Mouse (Mus musculus): ENCODE measurements around the gene Orm1.

Gene Orm1

DNA sequence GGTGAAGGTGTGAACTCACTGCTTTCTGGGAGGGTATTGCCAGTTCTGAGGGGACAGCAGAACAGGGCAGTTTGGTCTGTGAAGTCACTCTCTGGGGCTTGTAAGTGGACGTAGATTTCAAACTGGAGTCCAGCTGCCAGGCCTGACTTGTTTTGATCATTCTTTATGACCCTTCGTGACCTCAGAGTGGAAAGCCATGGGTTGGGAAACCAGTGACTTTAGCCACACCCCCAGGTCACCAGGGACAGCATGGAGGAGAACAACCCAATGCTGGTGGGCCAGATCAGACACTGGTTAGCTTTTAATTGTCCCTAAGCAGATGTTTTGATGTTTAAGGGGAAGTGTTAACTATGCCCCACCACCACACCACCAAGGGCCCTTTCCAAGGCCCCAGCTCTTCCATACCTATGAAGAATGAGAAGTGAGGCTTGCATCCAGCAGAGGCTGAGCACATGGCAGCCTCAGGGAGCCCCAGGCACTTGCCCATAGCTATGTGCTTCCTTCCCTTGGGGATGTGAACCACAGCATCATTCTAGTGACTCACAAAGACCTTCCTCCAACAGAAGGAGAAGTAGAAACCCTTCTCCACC, 12.7 kb downstream of the Orm1 start:
- 94% methylated on average over 2 of the region's 2 CpGs for WGBS

DNA sequence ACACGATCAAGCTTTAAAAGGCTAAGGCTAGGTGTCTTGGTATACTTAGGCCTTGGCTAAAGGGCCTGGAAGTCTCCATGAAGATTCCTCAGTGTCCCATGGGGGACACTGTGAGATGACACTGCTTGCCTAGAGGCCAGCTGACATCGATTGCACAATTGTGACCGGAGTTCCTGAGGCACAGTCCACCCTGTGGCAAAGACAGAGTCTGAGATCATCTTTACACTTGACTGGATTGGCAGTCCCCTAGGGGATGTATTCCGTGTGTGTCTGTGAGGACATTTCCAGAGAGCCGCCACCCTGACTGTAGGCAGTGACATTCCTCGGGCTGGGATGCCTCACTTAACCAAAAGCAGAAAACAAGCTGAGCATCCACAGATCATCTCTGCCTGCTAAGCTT, 15.5 kb downstream of the Orm1 start:
- 88% methylated on average over 6 of the region's 6 CpGs for WGBS

DNA sequence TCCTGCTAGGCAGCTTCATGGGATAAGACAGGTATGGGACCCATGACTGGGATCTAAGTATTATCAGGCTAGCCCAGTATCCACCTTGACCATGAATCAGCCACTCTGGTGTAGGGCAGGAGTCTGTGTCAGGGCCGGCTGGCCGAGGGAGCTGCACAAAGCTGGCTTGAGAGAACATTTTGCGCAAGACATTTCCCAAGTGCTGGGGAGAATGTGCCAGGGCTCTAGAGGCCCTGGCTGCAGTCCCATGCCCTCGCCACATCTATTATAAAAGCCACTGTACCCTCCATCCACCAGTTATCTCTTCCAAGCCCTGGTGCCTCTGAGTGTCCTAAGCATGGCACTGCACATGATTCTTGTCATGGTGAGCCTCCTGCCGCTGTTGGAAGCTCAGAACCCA, 17.8 kb downstream of the Orm1 start, which contains the start of gene Orm2:
Gene Orm2, plus strand, starts transcription at position 300 of the 400 bp plus-strand sequence.
- WGBS = 77% methylated on average over 5 of the region's 5 CpGs

DNA sequence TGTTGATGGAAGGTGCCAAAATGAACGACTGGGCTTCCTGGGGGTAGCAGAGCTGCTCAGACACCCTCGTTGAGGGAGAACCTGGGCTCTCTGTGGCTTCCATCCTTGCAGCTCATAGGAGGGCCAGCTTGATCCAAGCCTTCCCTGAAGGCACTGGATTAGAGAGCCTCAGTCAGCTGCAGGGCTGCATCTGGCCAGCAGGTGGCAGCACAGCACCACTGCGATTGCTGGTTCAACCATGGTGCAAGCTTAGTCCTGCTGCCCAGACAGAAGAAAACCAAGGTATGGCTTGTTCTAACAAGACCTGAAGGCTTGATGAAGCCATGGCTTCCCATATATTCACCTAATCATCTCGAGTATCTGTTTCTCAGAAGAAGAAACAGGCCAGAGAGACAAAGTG, 24.2 kb downstream of the Orm1 start:
- 28% methylated on average over 4 of the region's 4 CpGs for WGBS

DNA sequence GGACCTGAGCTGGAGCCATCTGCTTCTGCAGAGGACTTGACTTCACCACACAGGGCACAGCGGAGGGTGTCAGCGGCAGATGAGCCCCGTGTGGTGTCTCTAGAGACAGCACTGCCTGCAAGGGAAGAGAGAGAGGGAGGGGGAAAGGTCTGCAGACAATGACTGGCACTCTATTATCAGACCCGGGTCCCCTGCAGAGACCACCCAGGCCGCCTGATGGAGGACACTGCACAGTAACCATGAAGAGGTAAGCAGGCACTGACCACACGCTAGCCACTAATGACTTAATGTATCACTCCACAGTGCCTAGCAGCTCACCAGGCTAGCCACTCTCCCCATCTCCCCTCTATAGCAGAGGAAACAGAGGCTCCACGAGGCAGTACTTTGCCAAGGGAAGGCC, 26.5 kb downstream of the Orm1 start:
- 74% methylated on average over 7 of the region's 7 CpGs for WGBS

DNA sequence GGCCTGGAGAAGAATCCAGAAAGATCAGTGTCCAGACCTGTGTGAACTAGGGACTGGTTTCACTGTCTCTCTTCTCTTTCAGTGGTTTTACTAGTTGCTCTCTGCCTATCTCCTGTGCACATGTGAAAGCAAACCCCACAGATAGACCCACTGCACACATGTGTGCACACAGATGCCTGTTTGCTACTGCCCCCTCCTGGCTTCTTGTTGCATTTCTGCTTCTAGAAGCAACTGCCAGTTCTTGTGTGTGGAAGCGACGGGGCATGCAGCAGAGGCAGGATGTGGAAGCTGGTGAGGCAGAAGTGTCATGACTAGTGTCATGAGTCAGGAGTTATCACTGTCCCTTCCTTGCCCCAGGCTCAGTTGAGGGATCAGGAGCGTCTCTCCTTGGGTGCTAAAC, 27.5 kb downstream of the Orm1 start:
- WGBS = 77% methylated on average over 3 of the region's 3 CpGs

DNA sequence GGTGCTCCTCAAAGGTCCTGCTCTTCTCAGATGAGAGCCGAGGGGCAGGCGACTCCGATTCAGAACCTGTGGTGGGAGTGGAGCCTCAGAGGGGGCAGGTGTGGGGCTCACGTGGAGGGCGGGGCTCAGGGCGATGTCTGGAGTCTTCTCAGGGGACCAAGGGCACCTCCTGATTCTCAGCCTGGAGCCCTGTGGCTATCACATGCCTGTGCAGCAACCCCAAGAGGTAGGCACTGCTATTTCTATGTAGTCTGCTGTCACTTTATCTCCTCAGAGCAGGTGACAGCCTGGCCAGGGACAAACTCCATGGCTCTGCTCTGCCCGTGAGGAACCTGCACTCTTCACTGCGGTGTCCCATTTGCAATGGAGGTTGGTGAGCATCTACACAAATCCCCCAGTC, 29.0 kb downstream of the Orm1 start:
- 95% methylated on average over 8 of the region's 8 CpGs for WGBS

DNA sequence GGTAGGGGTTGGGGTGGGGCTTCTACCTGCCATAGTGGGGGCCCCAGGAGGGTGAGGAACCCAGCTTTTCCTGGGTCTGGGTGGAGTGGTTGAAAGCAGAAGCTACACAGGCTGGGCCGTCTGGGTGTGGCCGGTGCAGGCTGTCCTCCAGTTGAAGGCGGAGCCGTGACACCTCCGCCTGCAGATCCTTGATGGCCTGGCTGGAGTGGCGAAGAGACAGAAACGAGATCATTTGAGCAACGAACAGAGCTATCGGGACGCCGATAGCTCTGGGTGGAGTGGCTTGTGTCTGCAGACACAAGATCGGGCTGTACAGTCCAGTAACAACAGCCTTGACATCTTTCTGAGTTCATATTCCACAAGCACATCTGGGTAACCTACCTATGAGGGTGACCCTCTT, 30.0 kb downstream of the Orm1 start:
- 96% methylated on average over 12 of the region's 12 CpGs for WGBS

DNA sequence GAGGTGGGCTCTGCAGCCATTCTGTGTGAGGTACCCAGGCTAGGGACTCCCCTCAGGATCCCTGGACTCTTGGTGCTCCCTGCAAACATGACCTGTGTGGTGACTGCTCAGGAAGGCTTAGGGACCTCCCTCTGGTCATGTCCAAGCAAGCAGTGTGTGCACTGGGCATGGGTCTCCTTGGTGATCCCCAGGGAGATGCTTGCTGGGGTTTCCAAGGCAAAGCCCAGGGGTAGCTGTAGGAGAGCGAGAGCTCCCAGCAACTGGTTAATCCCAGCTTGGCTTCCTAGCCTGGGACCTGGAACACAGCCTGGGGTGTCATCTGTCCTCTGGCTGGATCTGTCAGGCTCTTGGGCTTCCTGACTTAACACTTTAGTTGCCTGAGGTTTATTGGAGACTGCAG, 31.0 kb downstream of the Orm1 start:
- 73% methylated on average over 1 of the region's 1 CpGs for WGBS

DNA sequence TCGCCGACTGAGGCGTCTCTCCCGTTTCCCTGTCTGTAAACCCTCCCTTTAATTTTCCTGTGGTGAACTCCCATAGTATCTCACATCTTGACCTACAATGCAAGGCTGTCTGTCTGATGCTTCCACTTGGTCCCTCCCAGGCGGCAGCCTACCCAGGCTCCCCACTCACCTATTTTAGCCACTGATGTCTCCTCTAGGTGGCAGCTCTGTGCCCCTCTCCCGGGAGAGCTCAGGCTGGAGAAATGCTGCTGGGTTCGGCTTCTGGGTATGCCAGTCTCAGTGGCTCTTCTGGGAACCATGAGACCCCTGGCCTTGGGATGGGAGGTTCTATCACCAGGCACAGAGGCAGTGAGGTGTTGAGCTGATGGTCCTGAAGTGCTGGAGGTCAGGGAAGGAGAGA, 33.1 kb downstream of the Orm1 start:
- 79% methylated on average over 7 of the region's 7 CpGs for WGBS

DNA sequence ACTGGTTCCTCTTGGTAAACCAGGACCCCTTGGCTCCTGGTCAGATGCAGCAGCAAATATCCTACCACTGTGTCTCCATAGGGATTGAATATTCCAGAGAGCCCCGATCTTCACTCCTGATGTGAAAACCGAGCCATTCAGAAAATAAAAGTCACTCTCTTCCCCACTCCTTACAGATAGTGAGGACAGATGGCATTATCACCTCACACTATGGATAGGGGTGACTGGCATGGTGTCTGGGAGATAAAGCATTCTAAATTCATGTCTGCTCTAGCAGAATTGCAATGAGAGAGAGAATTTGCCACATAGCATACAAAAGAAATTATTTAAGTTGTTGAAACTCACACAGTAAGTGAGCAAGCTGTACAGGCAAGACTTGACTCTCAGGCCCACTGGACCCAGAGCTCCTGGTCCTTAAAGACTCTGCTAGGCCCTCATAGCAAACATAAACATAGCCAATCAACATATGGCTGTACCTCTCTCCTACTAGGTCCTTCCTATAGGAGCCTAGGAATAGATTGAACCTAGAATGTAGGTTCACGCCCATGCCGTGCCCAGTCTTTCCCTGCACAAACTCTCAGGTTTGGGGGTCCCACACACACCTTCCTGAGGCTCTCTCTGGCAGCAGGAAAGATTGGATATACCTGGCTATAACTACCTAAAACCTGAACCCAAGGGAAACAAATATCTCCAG, 38.5 kb downstream of the Orm1 start:
- 89% methylated on average over 4 of the region's 4 CpGs for WGBS

DNA sequence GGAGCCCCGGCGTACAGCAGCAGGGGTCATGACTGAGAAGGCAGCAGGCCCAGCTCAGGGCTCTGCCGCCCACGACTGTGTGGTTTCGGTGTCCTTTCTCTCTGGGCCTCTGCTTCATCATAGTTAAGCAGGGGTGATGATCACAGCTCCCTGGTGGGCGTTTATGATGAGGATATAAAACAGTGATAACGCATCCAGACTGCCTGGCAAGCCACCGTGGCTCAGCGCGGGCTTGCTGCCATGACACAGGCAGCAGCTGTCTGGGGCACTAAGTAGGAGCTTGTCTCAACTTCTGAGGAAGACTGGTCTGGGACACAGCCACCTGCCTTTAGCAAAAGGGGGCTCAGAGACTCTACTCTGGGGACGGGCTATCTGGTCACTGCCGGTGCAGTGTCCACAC, 39.1 kb downstream of the Orm1 start:
- WGBS = 62% methylated on average over 12 of the region's 12 CpGs

DNA sequence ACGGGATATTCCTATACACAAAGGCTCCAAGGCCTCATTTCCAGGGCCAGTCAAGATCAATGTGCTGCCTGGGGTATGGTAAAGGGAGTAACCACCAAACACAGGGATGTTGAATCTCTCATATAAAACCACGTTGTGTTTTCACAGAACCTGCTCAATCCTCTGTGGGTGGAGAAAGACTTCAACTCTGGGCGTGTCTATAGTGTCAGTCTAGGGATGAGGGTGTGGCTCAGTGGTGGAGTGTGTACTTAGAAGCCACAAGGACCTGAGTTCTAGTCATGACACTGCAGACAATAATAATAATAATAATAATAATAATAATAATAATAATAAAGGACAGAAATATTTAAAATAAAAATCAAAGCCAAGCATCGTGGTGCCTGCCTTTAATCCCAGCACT, 39.9 kb downstream of the Orm1 start:
- WGBS = 86% methylated on average over 4 of the region's 4 CpGs

DNA sequence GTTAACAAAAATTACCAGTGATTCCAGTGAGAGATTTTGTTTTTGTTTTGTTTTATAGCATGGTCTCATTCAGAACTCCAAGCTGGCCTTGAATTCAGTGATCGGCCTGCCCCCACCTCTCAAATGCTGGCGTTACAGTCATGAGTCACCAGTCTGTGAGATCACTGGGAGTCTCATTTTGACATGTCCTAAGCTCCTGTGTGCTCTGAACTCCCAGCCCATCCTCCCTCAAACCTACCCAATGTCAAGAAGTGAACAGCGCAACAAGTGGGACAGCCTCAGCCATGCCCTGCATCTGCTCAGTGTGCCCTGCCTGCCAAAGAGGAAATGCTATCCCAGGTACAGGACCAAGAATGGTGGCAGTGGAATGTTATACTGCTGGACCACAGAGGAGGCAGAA, 40.9 kb downstream of the Orm1 start:
- WGBS = 87% methylated on average over 3 of the region's 3 CpGs

DNA sequence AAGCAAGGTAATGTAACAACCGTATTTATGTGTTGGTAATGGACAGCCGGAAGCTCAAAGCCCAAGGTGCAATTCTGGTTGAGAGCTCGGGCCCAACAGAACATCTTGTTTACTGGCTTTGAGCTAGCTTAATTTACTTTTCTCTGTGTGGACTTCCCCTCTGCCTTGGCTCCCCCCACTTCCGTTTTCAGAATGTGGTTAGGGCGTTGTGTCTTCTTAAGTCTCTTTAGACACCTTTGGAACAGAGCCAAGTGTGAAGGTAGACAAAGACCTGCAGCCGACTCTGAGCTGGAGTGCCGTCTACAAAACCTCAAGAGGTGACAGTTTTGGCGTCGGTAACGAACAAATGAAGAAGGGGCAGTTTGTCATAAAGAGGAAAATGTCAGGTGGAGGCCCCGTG, 41.4 kb downstream of the Orm1 start:
- WGBS = 66% methylated on average over 11 of the region's 11 CpGs

DNA sequence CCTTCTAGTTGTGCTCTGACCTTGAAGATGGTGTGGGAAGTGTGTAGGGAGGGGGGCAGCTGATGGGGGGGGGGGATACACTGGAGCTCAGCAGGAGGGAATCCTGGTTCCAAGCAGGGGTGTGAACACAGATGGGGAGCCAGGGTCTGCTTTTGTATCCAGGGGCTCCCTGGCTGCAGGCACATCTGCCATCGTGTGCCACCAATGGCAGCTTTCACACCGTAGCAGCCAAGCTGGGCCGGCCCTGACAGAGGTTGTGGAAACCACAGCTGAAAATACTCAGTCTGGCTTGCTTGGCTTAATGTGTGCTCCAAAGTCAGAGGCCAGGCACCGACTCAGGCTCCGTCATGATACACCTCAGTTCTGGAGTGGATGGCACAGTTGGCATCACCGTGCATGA, 43.7 kb downstream of the Orm1 start:
- 68% methylated on average over 6 of the region's 6 CpGs for WGBS

DNA sequence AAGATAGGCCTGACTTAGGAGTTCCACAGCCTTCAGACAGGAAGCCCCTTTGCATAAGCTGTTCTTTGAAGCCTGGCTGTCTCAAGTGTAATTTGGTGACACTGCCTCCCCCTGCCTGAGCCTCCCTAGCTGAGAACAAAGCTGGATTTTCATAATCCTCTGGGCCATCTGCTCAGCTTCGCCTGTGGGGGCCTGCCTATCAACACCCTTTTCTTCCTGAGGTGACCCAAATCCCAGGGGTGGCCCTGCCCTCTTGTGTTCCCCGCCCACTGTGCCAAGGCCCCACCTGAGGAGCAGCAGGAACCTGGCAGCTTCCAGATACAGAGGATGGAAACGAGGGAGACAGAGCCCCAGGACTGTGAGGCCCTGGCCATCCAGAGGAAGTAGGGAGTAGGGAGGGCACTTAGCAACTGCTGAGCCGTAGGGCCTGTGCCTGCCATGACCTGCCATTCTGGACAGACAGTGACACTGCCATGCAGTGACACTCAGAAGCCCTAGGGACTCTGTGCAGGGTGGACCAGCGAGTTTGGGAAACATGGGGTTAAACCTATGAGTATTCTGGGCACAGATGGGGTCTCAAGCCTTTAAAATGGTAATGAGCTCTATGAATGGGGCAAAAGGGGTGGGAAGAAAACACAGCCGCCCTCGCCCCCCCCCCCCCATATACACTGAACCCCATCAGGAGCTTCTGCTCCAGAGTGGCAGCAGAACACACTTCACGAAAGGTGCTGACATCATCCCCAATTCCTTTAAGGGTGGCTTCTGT, 44.9 kb downstream of the Orm1 start:
- WGBS = 65% methylated on average over 8 of the region's 8 CpGs

DNA sequence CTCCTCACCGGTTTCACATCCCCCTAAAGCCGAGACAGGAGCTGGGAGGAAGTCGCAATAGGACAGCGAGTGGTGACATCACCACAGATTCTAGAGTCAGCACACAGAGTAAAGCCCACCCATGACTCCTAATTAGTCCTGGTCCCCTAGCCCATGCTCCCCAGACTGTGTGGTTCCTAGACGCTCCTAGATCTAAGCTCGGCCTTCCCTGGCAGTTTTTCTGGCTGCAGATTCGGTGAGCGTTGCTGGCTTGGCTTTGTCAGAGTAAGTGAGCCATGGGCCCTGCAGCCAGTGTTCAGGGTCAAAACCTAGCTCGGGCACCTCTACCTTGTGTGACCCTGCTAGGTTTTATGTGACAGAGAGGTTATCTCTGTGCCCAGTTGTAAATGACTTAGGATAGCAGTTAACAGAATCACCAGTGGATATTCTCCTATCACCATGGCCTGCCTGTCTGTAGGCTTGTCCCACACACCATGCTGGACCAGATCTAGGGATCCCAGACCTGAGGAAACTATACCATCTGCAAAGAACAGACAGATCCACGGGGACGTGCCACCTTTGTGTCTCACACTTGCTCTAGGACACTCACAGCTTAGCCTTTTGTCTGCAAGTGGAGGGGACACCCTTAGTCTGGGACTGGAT, 45.6 kb downstream of the Orm1 start:
- 78% methylated on average over 11 of the region's 11 CpGs for WGBS

DNA sequence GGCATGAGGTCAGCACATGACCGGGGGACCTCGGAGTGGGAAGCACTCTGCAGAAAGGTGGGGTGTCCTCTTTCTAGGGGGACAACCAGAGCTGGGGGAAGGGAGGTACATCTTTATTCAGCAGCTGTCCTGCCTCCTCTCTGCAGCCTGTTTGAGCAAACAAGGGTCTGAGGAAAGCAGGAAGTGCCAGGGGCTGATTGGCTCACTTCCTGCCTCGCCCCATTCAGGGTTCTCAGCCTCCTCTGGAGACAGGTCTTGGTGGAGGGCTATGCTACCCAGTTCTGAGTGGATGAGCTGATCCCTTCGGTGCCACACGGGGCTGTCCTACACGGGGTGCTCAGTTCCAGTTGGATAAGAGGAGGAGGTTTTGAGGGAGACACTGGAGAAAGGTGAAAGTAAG, 47.0 kb downstream of the Orm1 start:
- 74% methylated on average over 6 of the region's 6 CpGs for WGBS

Data from cerebral cortex, adult 2 months (tissue).